Mouse (Mus musculus) ES-Bruce4 (cell line): ENCODE measurements around the gene Meioc. TPM values are rescaled to one million over a fixed set of nuclear protein-coding genes. Genes with fewer than 3 reads are reported as not detected.
A peak's percentile ranks its signal among the peaks of the same experiment; 100 is the strongest.

Experiments
- H3K27ac ChIP-seq: 2 replicates; pipeline ENCODE4 v1.5.1; 2012; ENCODE audit warnings: low read length, inconsistent platforms; ENCODE audit not compliant: insufficient read depth
- H3K27me3 ChIP-seq: 2 replicates; pipeline ENCODE4 v1.6.1; 2012; ENCODE audit warnings: mild to moderate bottlenecking, low read length, inconsistent platforms; ENCODE audit not compliant: control insufficient read depth, poor library complexity, insufficient read depth, severe bottlenecking
- H3K36me3 ChIP-seq: 2 replicates; pipeline ENCODE4 v1.6.1; 2012; ENCODE audit warnings: inconsistent platforms, mild to moderate bottlenecking, low read length, moderate library complexity; ENCODE audit not compliant: control insufficient read depth, poor library complexity, insufficient read depth, severe bottlenecking
- H3K4me1 ChIP-seq: one replicate; pipeline ENCODE4 v1.8.1; 2011; ENCODE audit warnings: low read length; ENCODE audit not compliant: control insufficient read depth, insufficient read depth
- H3K4me3 ChIP-seq: 2 replicates; pipeline ENCODE4 v1.5.1; 2011; ENCODE audit warnings: low read depth, mild to moderate bottlenecking, low read length
- H3K9ac ChIP-seq: 2 replicates; pipeline ENCODE4 v1.6.1; 2012; ENCODE audit warnings: low read depth, mild to moderate bottlenecking, inconsistent platforms; ENCODE audit not compliant: poor library complexity, severe bottlenecking
- H3K9me3 ChIP-seq: replicated peaks from 2 replicates; pipeline ENCODE4 v1.6.1; 2012; ENCODE audit warnings: mild to moderate bottlenecking, low read length, inconsistent platforms; ENCODE audit not compliant: control insufficient read depth, poor library complexity, insufficient read depth, severe bottlenecking
- CTCF ChIP-seq: IDR thresholded peaks from one replicate; pipeline ENCODE4 v1.8.1; 2011; ENCODE audit warnings: low read depth, low read length
- EP300 ChIP-seq: IDR thresholded peaks from 2 replicates; pipeline ENCODE4 v1.6.1; 2011; ENCODE audit warnings: low read depth, low read length; ENCODE audit not compliant: insufficient read depth
- POLR2A ChIP-seq: IDR thresholded peaks from one replicate; pipeline ENCODE4 v1.8.1; 2011; ENCODE audit warnings: low read length; ENCODE audit not compliant: insufficient read depth
- polyA plus RNA-seq: library from polyadenylated mRNA; stranded (reverse); fragments of >200 nt; gene quantifications from 2 replicates; pipeline ENCODE4 v1.2.4, GENCODE M21; 2011; ENCODE audit warnings: low read depth; ENCODE audit not compliant: missing spikeins, insufficient read depth, insufficient read length

The Meioc gene
- polyA plus RNA-seq, 1 experiment = 9.4 TPM

DNA sequence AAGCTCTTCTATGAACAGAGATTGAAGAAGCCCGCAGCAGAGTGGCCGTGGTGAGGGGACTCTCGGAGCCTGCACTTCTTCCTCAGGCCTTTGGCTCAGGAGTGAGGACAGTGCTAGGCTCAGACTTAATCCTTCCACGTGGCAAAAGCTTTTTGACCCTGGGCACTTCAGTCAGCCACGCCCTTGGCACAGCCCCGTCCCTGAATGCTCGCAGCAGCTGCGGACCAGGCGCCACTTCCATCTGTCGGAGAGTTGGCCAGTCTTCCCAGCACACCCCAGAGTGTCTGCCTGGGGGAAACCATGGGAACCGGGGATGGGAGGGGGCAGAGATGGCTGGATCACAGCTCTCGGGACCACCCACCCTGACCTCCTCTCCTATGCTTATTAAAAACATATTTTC lies 26.6 kb upstream of the Meioc start:
- TF ChIP-seq CTCF (no peak), EP300 (no peak), POLR2A (no peak)
- peaks cover 6% of the 10 kb centered on the region for H3K4me1 ChIP-seq
- no peaks in the 10 kb centered on the region for H3K9me3 ChIP-seq
- no peaks in the 10 kb centered on the region for H3K27me3 ChIP-seq
- H3K4me3 ChIP-seq = no peak overlapping the region
- no peaks in the 10 kb centered on the region for H3K36me3 ChIP-seq
- H3K9ac ChIP-seq = no peak overlapping the region
- no peak overlapping the region for H3K27ac ChIP-seq

DNA sequence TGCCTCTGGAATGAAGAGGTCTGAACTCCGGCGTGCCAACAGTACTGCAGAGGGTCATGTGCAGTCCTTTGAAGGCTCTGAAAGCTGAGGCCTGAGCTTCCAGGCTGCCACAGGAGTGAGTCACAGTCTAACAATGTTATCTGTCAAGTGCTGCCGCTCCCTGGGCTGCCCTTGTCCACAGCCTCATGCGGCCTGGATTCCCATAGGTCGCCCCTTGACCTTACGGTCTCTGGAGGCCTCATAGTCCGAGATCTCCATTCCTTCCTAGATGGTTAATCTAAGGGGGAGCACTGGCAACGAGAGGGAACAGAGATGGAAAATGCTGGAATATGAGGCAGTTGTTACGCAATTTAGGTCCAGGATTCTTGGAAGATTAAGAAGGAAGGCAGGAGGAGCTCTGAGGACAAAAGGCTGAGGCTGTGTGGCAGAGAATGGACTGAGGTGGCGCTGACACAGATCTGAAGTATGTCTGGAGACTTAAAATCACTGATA lies 19.6 kb upstream of the Meioc start:
- TF ChIP-seq EP300 (0 out of 2 replicates have a peak, but pooled peaks have one; percentile 20), POLR2A (no peak), CTCF (no peak)
- H3K9ac ChIP-seq = no peak overlapping the region
- H3K9me3 ChIP-seq = no peaks in the 10 kb centered on the region
- no peaks in the 10 kb centered on the region for H3K4me1 ChIP-seq
- no peaks in the 10 kb centered on the region for H3K36me3 ChIP-seq
- no peaks in the 10 kb centered on the region for H3K27me3 ChIP-seq
- no peak overlapping the region for H3K27ac ChIP-seq
- H3K4me3 ChIP-seq = no peak overlapping the region

DNA sequence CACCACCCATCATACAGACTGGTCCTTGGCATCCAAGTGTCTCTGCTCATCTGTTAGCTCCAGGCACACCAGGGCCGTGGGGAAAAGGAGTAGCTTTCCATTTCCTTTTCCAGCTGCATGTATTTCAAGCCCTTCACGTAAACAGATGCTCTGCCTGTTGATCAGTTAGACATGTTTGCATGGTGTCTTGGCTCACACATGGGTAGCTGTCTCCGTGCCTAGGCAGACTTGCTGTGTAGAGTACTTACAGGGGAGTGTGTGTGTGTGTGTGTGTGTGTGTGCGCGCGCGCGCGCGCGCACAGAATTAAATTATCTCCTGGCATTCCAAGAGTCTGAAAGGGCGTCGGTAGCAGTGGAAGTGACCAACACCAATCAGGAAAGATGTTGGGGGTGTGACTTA lies 17.3 kb upstream of the Meioc start:
- Histone ChIP-seq H3K27me3 (no peaks in the 10 kb centered on the region), H3K4me1 (no peaks in the 10 kb centered on the region), H3K9me3 (no peaks in the 10 kb centered on the region), H3K4me3 (no peak overlapping the region), H3K27ac (no peak overlapping the region), H3K9ac (no peak overlapping the region), H3K36me3 (no peaks in the 10 kb centered on the region)
- no peak for TF ChIP-seq CTCF
- no peak for TF ChIP-seq EP300
- no peak for TF ChIP-seq POLR2A

DNA sequence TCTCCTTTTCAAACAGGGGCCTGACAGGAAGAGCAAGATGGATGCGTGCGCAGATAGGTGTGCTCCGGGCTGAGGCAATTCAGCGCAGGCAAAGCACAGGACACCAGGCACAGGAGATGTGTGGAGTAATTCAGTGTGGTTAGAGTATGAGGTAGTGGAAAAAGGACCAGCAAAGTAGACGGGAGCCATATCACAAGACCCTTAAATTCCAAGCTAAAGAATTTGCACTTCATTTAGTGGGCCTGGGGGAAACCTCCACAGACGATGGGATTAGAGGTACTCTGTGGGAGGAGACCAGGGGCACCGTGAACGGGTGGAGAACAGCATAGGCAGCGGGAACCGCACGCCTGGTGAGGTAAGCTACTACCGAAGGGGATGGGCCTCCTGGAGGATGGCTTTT lies 15.6 kb upstream of the Meioc start:
- H3K27me3 ChIP-seq = no peaks in the 10 kb centered on the region
- no peak for TF ChIP-seq POLR2A
- TF ChIP-seq EP300 = no peak
- no peak for TF ChIP-seq CTCF
- no peaks in the 10 kb centered on the region for H3K36me3 ChIP-seq
- no peaks in the 10 kb centered on the region for H3K4me1 ChIP-seq
- H3K9ac ChIP-seq = no peak overlapping the region
- no peak overlapping the region for H3K27ac ChIP-seq
- H3K4me3 ChIP-seq = no peak overlapping the region
- no peaks in the 10 kb centered on the region for H3K9me3 ChIP-seq

DNA sequence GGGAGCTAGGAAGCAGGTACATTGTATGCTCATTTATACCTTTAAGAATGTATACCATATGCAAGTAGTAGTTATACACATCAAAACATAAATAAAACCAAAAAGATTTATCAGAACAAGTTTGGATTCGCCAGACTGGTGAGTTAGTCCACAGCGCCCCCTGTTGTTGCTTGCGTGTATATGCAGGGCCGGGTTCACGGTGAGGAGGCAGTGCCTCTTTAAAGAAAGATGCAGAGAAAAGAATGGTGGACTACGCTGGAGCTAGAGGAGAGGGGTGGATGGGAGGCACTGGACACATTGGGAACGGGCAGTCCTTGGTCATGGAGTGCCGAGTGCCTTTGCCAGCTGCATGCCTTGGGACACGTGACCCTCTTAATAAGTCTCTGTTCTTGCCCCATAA lies 12.1 kb upstream of the Meioc start:
- Histone ChIP-seq H3K27me3 (no peaks in the 10 kb centered on the region), H3K9me3 (no peaks in the 10 kb centered on the region), H3K4me3 (no peak overlapping the region), H3K9ac (no peak overlapping the region), H3K36me3 (no peaks in the 10 kb centered on the region), H3K27ac (no peak overlapping the region), H3K4me1 (no peaks in the 10 kb centered on the region)
- TF ChIP-seq POLR2A = no peak
- TF ChIP-seq CTCF = peak; percentile 88
- TF ChIP-seq EP300 = no peak

DNA sequence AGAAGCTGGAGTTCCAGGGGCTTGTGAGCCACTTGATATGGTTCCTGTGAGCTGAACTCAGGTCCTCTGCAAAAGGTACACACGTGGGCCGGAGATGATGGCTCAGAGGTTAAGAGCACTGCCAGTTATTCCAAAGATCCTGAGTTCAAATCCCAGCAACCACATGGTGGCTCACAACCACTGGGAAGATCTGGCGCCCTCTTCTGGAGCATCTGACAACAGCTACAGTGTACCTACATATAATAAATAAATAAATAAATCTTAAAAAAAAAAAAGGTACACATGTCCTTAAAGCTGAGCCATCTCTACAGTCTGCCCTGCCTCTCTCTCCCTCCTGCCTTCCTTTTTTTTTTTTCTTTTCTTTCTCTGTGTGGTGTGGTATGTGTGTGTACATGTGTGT lies 10.7 kb upstream of the Meioc start:
- Histone ChIP-seq H3K27ac (no peak overlapping the region), H3K9ac (no peak overlapping the region)

More for the DNA sequence above, 10.7 kb upstream of the Meioc start:
- Histone ChIP-seq H3K27me3 (no peaks in the 10 kb centered on the region), H3K4me1 (no peaks in the 10 kb centered on the region), H3K9me3 (no peaks in the 10 kb centered on the region), H3K4me3 (no peak overlapping the region), H3K36me3 (no peaks in the 10 kb centered on the region)
- TF ChIP-seq CTCF = peak; percentile 33
- TF ChIP-seq EP300 = no peak
